Mouse (Mus musculus) thymus, adult 2 months (tissue): Measurements from ENCODE around the gene Tmem200a.

Experiments used
- CTCF ChIP-seq: fragments of 200-500 bp; IDR thresholded peaks from 2 replicates; pipeline ENCODE4 v1.5.1; 2012; ENCODE audit warnings: mild to moderate bottlenecking, control low read depth, low read length, moderate library complexity, borderline replicate concordance; ENCODE audit not compliant: control insufficient read depth, poor library complexity, insufficient read depth; ENCODE audit errors: extremely low read depth
- POLR2A ChIP-seq: fragments of 200-500 bp; IDR thresholded peaks from 2 replicates; pipeline ENCODE4 v1.6.1; 2012; ENCODE audit warnings: mild to moderate bottlenecking, low read length, control low read depth, moderate library complexity; ENCODE audit not compliant: control insufficient read depth, poor library complexity, insufficient read depth; ENCODE audit errors: extremely low read depth

- no peak for TF ChIP-seq CTCF
- TF ChIP-seq POLR2A = no peak
Observed at GRCm38 (mm10) chr10:25927553-25928447, 151.1 kb downstream of the Tmem200a start.
